Mouse (Mus musculus) inflammation-experienced regulatory T-cells, adult 6 months (primary cell): ENCODE measurements around the gene Clic3. TPM values are rescaled to one million over a fixed set of nuclear protein-coding genes. Genes with fewer than 3 reads are reported as not detected.

ENCODE experiments used
- ATAC-seq: one replicate; pipeline ENCODE4 v1.8.0; 2017
- polyA plus RNA-seq, 3 experiments: library from polyadenylated mRNA; unstranded; fragments of 100-300 nt; shearing (Covaris generic); gene quantifications; one replicate each; pipeline ENCODE4 v1.2.1; 2017

The Clic3 gene
- polyA plus RNA-seq, 3 experiments from 2014 or later: 1.2 to 1.9 (median 1.6) TPM

DNA sequence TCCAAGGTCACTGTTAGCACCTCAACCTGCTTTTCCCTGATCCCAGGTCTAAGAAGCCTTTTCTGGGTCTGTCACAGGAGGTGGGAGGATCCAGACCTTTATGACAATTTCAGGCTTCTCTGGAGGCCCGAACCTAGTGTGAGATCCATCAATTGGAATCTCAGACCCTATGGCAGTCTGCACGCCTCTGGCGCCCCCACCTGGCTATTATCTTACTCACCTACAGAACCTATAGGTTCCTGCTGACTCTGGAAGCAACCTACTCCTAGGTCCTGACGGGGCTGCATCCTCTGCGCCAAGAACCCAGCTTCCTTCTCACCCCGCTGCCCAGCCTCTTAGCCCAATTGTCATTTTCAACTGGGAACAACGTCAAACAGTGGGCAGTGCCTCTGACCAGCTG, 26.3 kb downstream of the Clic3 start:
- peak; percentile 90 for ATAC-seq

DNA sequence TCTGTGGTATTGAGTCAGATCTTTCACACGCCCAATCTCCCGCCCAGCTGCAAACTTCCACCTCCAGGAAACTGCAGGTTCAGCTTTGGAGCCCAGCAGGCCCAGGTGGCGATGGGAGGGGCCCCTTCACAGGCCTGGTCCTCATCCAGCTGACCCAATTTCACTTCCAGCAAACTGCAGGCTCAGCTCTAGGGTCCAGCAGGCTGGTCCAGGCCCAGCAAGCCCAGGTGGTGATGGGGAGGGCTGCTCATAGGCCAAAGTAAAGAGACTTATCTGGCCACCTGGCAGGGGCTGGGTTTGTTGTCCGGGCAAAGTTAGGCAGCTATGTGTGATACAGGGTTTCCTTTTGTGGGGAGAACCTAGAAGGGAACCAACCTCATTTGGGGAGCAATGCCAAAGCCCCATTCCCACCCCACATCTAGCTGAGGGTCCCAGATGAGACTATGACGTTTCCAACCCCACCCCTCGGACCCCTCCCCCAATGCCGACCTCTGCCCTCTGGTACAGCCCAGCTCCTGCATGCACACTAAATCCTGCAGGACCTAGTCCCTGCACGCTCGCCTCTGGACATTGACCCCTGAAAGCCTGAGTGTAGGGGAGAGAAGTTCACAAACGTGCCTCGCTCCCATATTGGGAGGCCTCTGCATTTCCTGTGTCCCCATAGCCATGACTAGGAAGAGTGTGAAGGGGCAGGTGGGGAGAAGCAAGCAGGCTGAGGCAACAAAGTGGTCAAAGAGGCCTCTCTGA, 28.4 kb downstream of the Clic3 start:
- no peak for ATAC-seq

DNA sequence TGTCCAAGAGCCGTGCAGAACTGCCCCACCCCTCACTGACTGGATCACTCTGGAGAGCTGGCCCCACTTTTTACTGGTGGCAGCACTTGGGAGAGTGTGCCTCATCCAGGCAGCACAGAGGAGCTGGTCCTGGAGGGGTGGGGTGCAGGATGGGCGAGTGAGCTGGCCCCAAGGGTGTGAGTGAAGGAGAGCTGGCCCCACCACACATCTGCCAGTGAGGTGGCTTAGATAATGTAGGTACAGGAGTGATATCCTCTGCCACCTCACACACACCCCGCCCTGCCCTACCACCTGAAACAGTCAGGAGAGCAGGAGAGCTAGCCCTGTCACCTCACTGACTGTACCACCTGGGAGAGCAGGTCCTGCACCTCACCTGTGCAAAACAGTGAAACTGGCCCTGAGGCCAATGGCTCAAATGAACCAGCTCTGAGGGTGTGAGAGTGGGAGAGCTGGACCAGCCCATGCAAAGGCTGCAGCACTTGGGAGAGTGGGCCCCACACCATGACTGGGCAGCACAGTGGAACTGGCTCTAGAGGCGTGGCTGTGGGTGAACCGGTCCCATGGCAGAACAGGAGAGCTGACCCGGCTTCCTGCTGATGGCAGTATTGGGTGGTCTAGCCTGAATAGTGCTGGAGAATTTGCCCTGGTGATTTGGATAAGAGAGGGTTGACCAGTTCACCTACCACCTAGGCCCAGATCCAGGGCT, 31.5 kb downstream of the Clic3 start:
- no peak for ATAC-seq

DNA sequence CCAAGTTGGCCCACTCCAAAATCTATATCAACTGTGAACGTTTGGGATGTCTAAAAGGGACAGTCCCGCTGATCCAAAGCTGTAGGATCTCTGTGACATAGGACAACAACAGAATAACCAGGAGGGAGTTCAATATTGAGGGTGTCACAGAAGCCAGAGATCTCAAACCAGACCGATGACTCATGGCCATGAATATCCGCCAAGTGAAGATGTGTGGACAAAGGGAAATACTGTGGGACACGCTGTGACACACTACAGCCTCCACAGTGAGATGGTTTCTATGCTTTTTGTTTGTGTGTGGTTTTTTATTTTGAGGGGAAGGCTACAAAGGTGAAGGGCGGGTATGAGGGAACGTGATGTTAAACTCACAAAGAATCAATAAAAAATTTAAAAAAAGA, 32.0 kb downstream of the Clic3 start:
- no peak for ATAC-seq

DNA sequence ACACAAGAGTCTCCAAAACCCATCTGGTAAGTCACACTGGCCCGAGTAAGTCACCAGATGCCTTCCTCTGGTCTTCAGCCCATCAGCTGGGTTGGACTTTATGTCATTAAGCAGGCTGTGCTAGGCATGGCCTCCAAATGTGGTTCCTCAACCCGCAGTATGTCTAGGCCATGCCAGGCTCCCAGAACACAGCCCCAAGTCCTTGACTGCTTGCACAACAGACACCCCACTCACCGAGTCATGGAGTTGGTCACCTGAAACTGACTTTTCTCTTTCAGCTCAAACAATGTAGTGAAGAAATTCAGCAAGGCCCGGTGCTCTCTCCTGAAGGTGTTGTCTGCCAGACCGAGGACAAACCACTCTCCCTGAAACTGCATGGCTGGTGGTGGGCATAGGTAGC, 36.4 kb downstream of the Clic3 start:
- no peak for ATAC-seq

DNA sequence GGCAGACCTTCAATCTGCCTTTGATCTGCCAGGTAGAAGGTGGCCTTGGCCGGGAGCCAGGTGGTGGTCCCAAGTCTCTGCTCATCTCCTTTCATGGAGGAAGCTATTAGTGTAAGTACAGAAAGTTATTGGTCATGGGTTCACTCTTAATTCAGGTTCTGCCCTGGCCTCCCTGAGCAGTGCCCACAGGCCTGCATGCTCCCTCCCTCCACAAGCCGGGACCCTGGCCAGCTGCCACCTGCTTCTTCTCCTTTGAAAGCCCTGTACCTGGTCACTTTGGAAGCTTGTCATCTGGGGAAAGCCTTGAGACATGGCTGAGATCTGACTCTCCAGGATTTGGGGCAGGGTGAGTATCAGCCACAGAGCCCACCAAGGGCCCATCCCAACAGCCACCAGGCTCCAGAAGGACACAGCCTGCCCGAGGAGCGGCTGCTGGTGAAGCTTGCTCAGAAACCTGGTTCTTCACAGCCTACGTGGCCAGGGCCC, 36.9 kb downstream of the Clic3 start, which contains the start of gene Lcn12:
Gene Lcn12 (minus strand): TSS at position 436 of the 486 bp plus-strand sequence.
- ATAC-seq: no peak

DNA sequence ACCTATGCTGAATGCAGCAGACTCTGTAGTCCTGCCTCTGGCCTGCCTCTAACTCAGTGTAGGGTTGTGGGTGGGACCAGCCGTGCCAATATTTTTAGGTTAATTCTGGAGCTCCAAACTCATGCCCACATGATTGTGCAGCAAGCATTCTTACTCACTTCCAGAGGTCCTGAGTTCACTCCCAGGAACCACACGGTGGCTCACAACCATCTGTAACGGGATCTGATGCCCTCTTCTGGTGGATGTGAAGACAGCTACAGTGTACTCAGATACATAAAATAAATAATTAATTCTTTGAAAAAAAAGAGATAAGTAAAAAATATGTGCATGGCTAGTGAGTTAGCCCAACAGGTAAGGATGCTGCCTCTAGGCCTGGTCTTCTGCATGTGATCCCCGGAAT, 39.8 kb downstream of the Clic3 start:
- no peak for ATAC-seq

DNA sequence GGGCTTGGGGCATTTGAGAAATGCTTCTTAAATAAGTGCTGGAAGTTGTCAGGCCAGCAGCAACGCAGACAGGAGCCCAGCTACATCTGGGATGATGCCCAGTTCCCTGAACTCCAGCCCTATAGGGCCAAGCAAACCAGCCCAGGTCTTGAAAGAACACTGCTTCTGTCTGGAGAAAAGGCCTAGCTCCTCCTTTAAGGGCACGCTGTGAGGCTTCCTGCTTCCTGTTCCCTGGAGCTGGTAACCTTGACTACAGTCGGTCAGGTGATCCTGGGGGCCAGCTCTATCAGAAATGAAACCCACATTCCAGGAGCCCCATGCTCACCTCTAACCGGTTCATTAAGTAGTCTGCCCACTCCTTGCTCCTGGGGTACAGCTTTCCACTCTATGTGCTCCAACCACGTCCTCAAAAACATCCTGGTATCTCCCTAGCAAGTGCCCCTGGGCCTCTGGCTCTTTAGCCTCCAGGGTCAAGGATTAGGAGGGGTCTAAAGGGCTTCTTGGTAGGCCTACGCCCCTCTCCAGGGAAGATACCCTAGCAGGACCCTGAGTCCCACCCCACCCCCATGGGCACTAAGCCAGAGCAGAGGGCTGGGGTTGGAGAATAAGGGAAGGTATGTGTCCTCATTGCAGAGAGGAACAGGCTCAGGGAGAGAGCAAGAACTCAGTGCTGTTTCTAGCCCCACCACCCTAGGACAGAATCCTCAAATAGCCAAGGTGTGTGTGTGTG, 41.4 kb downstream of the Clic3 start:
- peak; percentile 25 for ATAC-seq

DNA sequence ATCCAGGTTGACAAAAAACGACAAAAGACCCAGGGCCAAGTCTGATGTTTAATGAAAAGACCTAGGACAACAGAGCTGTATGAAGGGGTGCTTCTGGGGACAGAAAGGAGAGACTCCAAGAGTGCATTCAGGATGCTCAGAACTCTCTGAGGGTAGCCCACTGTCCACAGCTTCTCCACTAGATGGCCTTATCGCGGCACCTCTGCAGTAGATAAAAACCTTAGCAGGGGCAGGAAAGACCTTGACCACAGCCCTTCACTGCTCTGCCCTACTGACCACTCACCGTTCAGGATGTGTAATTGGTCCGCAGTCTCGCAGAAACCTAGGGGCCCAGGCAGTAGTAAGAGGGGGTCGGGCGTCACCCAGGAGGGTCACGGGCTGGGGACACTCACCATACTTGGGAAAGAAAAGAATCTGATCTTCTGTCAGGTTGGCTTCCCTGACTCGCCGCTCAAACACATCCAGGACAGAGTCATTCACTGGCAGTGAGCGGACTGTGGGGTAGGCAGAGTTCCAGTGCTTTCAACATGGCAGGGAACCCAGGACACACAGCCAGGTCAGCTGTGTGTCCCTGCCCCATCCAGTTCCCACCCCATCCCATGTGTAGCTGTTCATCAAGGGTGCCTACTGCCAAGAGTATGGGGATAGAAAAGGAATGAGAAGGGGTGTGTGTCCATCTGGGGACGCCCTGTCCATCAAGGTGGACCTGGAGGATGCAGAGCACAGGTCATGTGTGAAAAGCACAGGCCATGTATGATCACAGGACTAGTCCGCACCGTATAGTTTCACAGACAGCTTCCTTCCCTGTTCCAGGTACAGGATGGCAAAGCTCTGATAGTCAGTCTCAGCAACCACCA, 42.2 kb downstream of the Clic3 start:
- ATAC-seq: no peak

DNA sequence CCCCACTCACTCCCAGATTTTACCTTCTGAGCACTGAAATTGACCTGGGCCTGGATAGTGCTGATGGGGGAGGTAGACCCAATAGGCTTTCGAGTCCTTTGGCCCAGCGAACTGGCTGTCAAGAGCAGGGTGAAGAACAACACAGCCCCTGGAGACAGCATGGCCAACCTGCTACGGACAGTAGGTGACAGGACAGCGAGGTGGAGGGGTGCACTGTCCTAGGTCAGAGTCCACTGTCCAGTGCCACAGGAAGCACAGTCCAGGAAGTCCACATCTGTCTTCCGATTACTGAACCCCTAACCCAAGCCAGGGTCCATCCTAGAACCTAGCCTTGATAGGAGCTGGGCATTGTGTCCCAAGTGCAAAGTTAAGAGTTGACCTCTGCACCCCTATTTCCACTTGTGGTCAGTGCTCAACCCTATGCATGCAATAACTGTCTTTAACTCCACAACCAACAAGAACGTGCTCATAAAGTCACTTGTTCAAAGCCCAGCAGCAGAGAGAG, 43.5 kb downstream of the Clic3 start:
- no peak for ATAC-seq

DNA sequence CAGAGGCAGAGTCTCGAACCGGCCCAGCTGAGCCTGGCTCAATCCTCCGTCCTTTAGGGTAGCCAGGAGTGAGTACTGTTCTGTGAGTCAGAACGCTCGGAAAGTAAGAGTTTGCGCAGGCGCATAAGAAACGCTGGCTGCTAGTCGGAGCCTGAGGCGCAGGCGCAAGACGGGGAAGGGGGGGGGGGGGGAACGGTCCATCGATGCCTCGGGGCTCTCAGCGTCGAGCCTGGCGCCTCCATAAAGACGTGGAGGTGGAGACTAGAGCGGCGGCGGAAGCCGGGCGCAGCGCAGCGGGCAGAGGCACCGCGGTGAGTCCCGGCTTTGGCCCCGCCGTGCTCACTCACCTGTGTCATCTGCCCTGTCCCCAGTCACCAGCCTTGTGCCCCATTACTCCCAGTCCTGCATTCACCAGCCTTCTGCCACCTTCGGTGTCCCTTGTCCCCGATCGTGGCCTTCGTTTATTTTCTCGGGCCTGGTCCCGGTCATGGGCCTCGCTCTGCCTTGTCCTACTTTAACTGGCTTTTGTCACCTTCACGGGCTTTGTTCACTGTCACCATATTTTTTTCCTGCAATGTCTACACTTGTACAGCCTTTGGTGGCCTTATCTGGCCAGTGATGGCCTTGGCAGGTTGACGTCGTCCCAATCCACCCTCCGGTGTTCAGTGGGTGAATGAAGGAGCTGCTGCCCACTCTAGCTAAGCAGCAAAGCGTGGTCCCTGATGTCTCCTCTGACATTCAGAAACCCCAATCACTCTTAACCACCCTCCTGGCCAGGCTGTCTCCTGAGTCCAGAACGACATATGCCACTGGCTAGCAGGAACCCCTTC, 44.2 kb downstream of the Clic3 start, which contains the start of gene Fbxw5:
Gene Fbxw5 (plus strand): TSS at position 175 of the 830 bp plus-strand sequence.
- peak; percentile 91 for ATAC-seq

DNA sequence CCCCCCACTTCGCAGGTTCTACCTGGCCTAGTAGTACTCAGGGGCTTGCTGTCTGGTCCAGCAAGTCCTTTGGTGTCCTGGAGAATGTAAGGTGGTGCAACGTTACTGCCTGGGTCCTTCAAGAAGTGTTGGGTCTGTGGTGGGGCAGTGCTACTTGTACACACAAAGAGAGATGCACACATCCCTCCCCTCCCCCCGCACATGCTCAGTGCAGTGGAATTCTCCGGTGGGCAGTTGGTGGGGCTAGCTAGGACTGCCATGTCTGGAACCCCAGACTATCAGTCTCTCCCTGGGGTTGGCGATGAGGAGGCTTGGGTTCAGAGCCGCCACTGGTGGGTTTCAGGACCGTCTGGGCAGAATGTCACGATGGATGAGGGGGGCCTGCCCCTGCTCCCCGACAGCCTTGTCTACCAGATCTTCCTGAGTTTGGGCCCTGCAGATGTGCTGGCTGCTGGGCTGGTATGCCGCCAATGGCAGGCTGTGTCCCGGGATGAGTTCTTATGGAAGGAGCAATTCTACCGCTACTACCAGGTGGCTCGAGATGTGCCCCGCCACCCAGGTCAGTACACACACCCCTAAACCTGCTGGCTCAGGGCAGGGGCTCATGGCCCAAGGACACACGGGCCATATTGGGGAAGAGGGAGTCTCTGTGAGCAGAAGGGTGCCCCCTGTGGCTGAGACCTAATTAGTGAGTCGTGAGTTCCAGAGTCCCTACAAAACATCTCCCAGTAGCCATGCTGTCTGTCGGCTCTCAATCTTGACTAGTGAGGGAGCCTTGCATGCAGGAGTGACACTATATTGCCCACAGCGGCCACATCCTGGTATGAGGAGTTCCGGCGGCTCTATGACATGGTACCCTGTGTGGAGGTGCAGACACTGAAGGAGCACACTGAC, 45.2 kb downstream of the Clic3 start, which contains the start of gene C8g:
Gene C8g (minus strand): TSS at position 127 of the 894 bp plus-strand sequence.
- no peak for ATAC-seq

DNA sequence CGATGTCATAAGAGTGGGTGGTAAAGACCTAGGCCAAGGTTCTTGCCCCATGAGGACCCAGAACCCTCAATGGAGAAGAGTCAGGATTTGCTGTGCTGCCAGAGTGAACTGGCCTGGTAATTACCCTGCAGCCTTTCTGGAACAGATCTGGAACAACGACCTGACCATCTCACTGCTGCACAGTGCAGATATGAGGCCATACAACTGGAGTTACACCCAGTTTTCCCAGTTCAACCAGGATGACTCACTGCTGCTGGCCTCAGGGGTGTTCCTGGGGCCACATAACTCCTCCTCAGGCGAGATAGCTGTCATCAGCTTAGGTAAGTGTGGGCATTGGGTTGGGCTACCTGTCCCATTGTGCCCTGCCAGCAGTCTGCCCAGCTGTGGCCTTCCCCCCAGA, 46.1 kb downstream of the Clic3 start:
- no peak for ATAC-seq

DNA sequence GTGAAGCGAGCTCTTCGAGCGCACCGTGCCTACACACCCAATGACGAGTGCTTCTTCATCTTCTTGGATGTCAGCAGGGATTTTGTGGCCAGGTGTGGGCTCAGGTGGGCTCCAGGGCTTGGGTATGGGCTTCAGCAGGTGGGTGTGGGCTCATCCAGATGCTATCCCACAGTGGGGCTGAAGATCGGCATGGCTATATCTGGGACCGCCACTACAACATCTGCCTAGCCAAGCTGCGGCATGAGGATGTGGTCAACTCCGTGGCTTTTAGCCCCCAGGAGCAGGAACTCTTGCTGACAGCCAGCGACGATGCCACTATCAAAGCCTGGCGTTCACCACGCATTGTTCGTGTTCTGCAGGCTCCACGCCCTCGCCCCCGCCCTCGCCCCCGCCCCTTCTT, 47.9 kb downstream of the Clic3 start:
- ATAC-seq: no peak

DNA sequence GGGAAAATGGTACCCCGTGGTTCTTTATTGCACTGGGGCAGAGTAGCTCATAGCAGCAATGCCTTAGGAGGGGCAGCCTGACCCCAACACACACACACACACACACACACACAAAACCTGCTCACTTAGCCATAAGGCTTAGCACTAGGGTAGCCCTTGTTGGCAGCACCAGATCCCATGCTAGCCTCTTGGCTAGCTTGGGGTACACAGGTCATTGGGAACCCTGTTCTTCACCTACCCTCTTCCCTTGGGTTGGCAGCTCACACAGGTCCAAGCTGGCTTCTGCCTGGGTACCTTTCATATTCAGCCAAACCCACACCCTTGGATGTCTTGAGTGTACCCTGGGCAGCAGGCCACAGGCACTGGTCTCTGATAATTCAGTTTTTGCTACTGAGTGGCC, 48.4 kb downstream of the Clic3 start:
- ATAC-seq: no peak

DNA sequence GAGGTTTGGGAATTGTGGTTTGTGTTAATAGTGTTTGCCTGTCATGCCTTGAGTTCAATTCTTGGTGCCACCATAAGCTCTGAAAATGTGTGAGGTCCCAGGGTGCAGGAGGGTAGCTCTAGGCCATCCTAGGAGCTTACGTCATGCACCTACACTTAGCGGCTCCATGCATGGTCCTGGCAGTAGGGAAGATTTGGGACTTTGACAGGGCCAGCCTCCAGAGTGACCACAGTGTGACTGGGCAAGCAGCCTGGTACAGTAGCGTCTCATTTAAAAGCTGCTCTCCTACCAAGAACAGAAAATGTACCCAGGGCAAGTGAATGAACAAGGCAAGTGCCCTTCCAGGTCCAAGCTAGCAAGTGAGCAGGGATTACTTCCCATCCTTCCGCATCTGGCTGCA, 49.2 kb downstream of the Clic3 start:
- ATAC-seq: no peak

DNA sequence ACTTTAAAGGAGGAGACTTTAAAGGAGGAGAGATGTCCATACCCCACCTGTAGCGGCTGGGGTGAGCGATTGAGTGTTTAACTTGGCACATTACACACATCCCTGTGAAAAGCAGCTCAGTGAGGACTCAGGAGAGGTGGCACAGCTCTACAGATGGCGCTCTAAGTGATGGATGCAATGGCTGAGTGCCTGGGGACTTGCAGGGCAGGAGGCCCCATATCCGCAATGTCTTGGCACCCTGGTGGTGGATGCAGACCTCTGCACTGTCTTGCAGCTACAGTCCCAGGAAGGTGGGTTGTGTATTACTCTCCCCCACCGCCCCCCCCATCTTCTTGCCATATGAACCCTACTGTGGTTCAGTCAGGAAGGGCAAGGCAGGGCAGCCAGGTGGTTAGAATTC, 50.3 kb downstream of the Clic3 start:
- ATAC-seq: peak; percentile 41
